Mouse (Mus musculus) liver, embryonic 14.5 days (tissue): ENCODE measurements around the gene Mrgprg. TPM values are rescaled to one million over a fixed set of nuclear protein-coding genes. Genes with fewer than 3 reads are reported as not detected.

Experiments
- ATAC-seq: fragments of 200-750 bp; cut with Nextera tagmentation; 2 replicates; pipeline ENCODE4 v1.8.0; 2017; ENCODE audit warnings: moderate number of reproducible peaks, mild to moderate bottlenecking, moderate library complexity; ENCODE audit not compliant: insufficient read depth
- DNase-seq, 3 experiments: peaks; one replicate each; pipeline ENCODE4 v3.0.0-alpha.2; 2012 to 2013; ENCODE audit warnings: low read depth in 3 of 3, low spot score in 3 of 3
- H3K27ac ChIP-seq: fragments of 300-500 bp; sonication (generic); 2 replicates; pipeline ENCODE4 v1.5.1; 2014; ENCODE audit warnings: moderate library complexity, mild to moderate bottlenecking, control low read depth, inconsistent platforms
- H3K27me3 ChIP-seq: fragments of 300-500 bp; sonication (generic); 2 replicates; pipeline ENCODE4 v1.6.1; 2014; ENCODE audit warnings: mild to moderate bottlenecking, low read length, moderate library complexity; ENCODE audit not compliant: control insufficient read depth, insufficient read depth
- H3K36me3 ChIP-seq: fragments of 300-500 bp; sonication (generic); replicated peaks from 2 replicates; pipeline ENCODE4 v1.6.1; 2014; ENCODE audit warnings: low read depth; ENCODE audit not compliant: control insufficient read depth, insufficient read depth
- H3K4me1 ChIP-seq, 2 experiments: fragments of 200-500 bp in 1 of 2; fragments of 300-500 bp in 1 of 2; sonication (generic) in 1 of 2; replicated peaks; 2 replicates each; pipeline ENCODE4 v1.6.1; 2012 to 2014; ENCODE audit warnings: antibody characterized with exemption in 1 of 2, inconsistent platforms in 1 of 2, low read length in 1 of 2; ENCODE audit not compliant: control insufficient read depth in 2 of 2, insufficient read depth in 2 of 2
- H3K4me2 ChIP-seq: fragments of 300-500 bp; sonication (generic); 2 replicates; pipeline ENCODE4 v1.6.1; 2014; ENCODE audit warnings: low read depth, mild to moderate bottlenecking, control low read depth, moderate library complexity
- H3K4me3 ChIP-seq, 2 experiments: fragments of 200-500 bp in 1 of 2; fragments of 300-500 bp in 1 of 2; sonication (generic) in 1 of 2; 2 replicates each; pipeline ENCODE4 v1.5.1; 2012 to 2014; ENCODE audit warnings: low read depth in 2 of 2, low read length in 2 of 2, mild to moderate bottlenecking in 2 of 2, control low read depth in 1 of 2, inconsistent platforms in 1 of 2, moderate library complexity in 1 of 2; ENCODE audit not compliant: insufficient read depth in 1 of 2
- H3K9ac ChIP-seq: fragments of 300-500 bp; sonication (generic); replicated peaks from 2 replicates; pipeline ENCODE4 v1.6.1; 2014; ENCODE audit warnings: mild to moderate bottlenecking, control low read depth, moderate library complexity
- H3K9me3 ChIP-seq: fragments of 300-500 bp; sonication (generic); 2 replicates; pipeline ENCODE4 v1.6.1; 2016; ENCODE audit warnings: low read length, mixed read lengths; ENCODE audit not compliant: control insufficient read depth
- CTCF ChIP-seq: IDR thresholded peaks from 2 replicates; pipeline ENCODE4 v1.5.1; 2016; ENCODE audit warnings: antibody characterized with exemption, low read depth, control low read depth
- EP300 ChIP-seq: IDR thresholded peaks from 2 replicates; pipeline ENCODE4 v1.6.1; 2016; ENCODE audit warnings: antibody characterized with exemption, low read depth
- WGBS: fragments of 180-500 bp; shearing (Covaris S2); extraction: QIAGEN DNeasy Blood & Tissue Kit; methylation state at CpG from one replicate; pipeline ENCODE4 v1.1.7; 2014; ENCODE audit not compliant: insufficient replicate concordance; 5-methylcytosine and 5-hydroxymethylcytosine counted together
- polyA plus RNA-seq, 2 experiments: library from polyadenylated mRNA; depleted of rRNA in 1 of 2; stranded (reverse) in 1 of 2; unstranded in 1 of 2; fragments of >200 nt; fragmentation: Nextera tagmentation in 1 of 2; extraction: Ambion mirVana in 1 of 2; gene quantifications; 2 replicates each; pipeline versions ENCODE4 v1.2.1 to v1.2.3; 2012 to 2014

Mrgprg gene
- polyA plus RNA-seq, 2 experiments, result not detected

GRCm38 (mm10) chr7:143798783-143799182 is 32.0 kb upstream of the Mrgprg start:
- H3K9ac ChIP-seq, result no peak overlapping the region
- H3K4me3 ChIP-seq, result no peak overlapping the region
- no peaks in the 10 kb centered on the region for H3K27me3 ChIP-seq
- no peak for TF ChIP-seq EP300
- TF ChIP-seq CTCF, result no peak
- H3K9me3 ChIP-seq, result no peaks in the 10 kb centered on the region
- WGBS, result 56% methylated on average over 4 of the region's 4 CpGs
- no peaks in the 10 kb centered on the region for H3K4me1 ChIP-seq
- no peak overlapping the region for H3K4me2 ChIP-seq
- H3K36me3 ChIP-seq, result peaks cover 2% of the 10 kb centered on the region
- no peak overlapping the region for H3K27ac ChIP-seq
- ATAC-seq, result no peak
- DNase-seq, result no peak

- Histone ChIP-seq H3K9me3 (no peaks in the 10 kb centered on the region), H3K4me3 (no peak overlapping the region), H3K9ac (no peak overlapping the region), H3K36me3 (peaks cover 2% of the 10 kb centered on the region), H3K4me1 (no peaks in the 10 kb centered on the region), H3K27ac (no peak overlapping the region), H3K27me3 (no peaks in the 10 kb centered on the region), H3K4me2 (no peak overlapping the region)
- 37% methylated on average over 4 of the region's 4 CpGs for WGBS
- ATAC-seq (peak; percentile 30; the same call in 1 of the 2 replicates), DNase-seq (no peak)
- peak; percentile 77 for TF ChIP-seq CTCF
- TF ChIP-seq EP300, result no peak
Observed at GRCm38 (mm10) chr7:143793121-143793520, 26.3 kb upstream of the Mrgprg start.

- no peaks in the 10 kb centered on the region; the same call in 1 of the 2 replicates for H3K36me3 ChIP-seq
- H3K27ac ChIP-seq, result no peak overlapping the region
- TF ChIP-seq EP300 (no peak), CTCF (no peak)
- no peak overlapping the region for H3K9ac ChIP-seq
- H3K9me3 ChIP-seq, result no peaks in the 10 kb centered on the region
- H3K27me3 ChIP-seq, result no peaks in the 10 kb centered on the region
- 54% methylated on average over 6 of the region's 6 CpGs for WGBS
- peak; percentile 50; the same call in 1 of the 2 replicates for ATAC-seq
- DNase-seq, result no peak
- H3K4me3 ChIP-seq, result no peak overlapping the region
- H3K4me2 ChIP-seq, result no peak overlapping the region
- no peaks in the 10 kb centered on the region for H3K4me1 ChIP-seq
Observed at GRCm38 (mm10) chr7:143792336-143792985, 25.7 kb upstream of the Mrgprg start.

GRCm38 (mm10) chr7:143783996-143784829 is 17.4 kb upstream of the Mrgprg start, which contains the start of gene Mrgpre:
Gene Mrgpre (minus strand): TSS chr7:143784500.
- Histone ChIP-seq H3K27me3 (no peaks in the 10 kb centered on the region), H3K4me1 (0 out of 4 replicates have a peak, but pooled peaks cover 0 to 6% of the 10 kb centered on the region in 2 experiments), H3K4me2 (peak within 1 kb of the TSS; percentile 49), H3K27ac (no peak within 1 kb of the TSS), H3K36me3 (no peaks in the 10 kb centered on the region), H3K4me3 (peak within 1 kb of the TSS; percentile 2 to 7; a peak in 2 of 4 replicates), H3K9ac (no peak within 1 kb of the TSS), H3K9me3 (no peaks in the 10 kb centered on the region)
- no peak for TF ChIP-seq CTCF
- no peak for TF ChIP-seq EP300
- DNase-seq, result no peak
- 11% methylated on average over 20 of the region's 21 CpGs for WGBS
- peak; percentile 29; the same call in 1 of the 2 replicates for ATAC-seq
